Mouse (Mus musculus) regulatory T cell (primary cell): ENCODE data around the gene Hsf2.

Experiments
- in situ Hi-C: fragments of 300-600 bp; cut with MboI, MseI; formaldehyde crosslinking; loops from one replicate; pipeline ENCODE4 v1.15.1; 2025; ENCODE audit warnings: high pct_unique_total_duplicates

Gene Hsf2

DNA sequence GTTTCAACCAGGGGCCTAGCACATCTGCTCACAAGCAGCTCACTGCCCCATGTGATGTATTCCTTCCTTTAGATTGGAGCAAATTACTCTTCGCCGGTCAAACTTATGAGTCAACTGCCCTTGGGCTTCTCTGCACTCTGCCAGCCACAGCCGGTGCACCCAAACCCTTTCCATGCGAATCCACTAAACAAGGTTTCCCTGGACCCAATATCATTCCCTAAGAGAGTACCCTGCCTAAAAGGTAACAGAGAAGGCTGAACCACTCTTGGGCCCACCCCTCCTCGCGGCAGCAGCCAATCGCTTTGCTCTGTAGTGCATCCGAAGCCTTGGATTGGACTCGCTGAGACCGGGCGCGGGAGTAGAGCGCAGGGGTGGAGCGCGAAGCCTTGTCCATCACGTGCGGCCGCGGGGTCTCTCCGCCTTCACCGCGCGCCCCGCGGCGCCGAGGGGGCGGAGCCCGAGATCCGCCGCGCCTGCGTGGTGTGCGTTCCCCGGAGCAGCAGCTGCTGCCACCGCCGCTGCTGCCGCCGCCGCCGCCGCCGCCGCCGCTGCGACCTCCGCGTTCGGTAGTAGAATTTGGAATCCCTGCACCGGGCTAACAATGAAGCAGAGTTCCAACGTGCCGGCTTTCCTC lies at the start of gene Hsf2:
Gene Hsf2 (plus strand): TSS at position 478 of the 634 bp plus-strand sequence.
- in situ Hi-C loops, result loop anchor here (10.0 kb wide), 1 partner anchor 249 kb away; no protein-coding TSS in a partner anchor

DNA sequence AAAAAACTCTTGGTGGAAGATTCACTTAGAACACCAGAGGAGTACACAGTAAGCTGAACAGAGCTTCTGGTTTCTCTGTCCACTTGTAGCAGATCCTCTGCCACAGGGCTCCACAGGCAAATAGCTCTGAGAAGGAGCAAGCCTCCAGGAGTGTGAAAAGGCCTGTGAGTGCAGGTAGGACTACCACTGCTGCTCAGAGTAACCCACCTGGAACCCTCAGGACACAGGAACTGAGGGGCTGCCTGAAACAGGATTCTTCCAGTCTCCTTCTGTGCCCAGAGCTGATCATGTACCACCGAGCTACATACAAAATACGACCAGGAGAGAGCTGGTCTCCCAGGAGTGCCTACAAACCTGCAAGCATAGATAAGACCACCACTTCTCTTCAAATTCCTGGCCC lies 48.3 kb upstream of the Hsf2 start:
- in situ Hi-C loops, result loop anchor here (5.0 to 25.0 kb wide), 3 partner anchors 784 to 1574 kb away; partner anchors contain the start of gene AW822073

DNA sequence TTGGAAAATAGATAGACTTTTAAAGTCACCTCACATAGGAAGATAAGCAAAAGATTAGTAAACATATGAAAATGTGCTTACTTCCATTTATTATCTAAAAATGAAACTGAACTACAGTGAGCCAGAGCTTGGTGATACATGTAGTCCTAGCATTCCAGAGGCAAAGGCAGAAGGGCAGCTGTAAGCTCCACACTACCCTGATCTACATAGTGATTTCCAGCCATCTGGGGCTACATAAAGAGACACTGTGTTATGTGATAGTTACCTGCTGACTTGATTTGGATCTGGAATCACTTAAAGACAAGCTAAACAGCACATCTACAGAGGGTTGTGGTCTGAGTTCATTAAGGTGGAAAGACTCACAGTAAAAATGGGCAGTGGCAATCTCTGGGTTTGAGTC lies 45.1 kb upstream of the Hsf2 start:
- in situ Hi-C loops, result loop anchor here (25.0 kb wide), 2 partner anchors 1346 to 1571 kb away; no protein-coding TSS in a partner anchor

DNA sequence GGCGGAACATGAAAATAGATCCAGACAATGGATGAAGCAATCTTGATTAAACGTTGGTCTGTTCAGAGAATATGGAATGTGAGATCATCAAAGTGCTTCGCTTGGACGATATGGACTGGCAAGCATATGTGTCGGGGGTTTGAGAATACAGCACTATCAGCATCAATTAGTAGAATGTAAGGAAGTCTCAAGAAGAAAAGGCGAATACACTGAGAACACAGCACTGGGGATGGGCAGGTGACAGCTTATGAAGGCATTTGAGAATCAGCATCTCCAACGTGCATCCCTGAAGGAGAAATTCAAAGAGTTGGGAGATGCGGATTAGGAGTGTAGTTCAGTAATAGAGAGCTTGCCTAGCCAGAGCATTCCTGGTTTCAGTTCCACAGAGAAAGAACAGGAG lies 41.8 kb upstream of the Hsf2 start:
- in situ Hi-C loops, result loop anchor here (25.0 kb wide), 2 partner anchors 1343 to 1568 kb away; no protein-coding TSS in a partner anchor

DNA sequence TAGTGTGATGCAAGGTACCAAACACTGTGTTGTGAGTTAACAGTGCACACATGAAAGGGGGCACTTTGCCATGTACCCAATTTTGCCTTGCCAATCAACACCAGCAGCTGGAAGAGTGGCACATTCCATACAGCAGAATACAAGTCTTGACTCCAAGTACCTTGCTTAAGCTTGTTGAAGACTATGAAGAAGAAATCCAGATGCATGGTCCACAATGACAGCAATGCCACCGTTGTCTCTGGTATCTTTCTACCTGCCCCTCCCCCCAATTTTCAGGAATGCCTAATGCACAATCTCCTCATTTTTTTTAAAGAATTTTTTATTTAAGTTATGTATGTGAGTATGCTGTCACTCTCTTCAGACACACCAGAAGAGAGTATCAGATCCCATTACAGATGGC lies 40.5 kb upstream of the Hsf2 start:
- in situ Hi-C loops, result loop anchor here (5.0 to 25.0 kb wide), 3 partner anchors 1073 to 1567 kb away; no protein-coding TSS in a partner anchor

DNA sequence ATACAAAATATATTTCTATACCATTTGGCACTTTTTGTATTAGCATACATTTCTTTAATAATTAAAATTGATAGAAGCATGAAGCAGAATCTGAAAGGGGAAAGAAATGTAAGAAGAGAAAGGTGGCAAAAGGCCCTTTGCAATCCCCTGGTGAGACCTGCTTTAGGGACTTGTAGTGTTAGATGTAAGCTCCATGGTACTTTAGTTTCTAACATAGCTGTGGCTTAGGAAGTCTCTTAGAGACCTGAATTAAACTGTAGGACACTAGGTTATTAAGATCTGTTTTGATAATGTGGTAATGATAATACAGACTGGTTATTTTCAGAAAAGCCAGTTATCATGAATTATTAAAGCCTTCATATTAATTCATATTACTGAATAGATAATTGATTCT lies 38.5 kb upstream of the Hsf2 start:
- in situ Hi-C loops, result loop anchor here (5.0 to 25.0 kb wide), 3 partner anchors 1075 to 1565 kb away; no protein-coding TSS in a partner anchor

DNA sequence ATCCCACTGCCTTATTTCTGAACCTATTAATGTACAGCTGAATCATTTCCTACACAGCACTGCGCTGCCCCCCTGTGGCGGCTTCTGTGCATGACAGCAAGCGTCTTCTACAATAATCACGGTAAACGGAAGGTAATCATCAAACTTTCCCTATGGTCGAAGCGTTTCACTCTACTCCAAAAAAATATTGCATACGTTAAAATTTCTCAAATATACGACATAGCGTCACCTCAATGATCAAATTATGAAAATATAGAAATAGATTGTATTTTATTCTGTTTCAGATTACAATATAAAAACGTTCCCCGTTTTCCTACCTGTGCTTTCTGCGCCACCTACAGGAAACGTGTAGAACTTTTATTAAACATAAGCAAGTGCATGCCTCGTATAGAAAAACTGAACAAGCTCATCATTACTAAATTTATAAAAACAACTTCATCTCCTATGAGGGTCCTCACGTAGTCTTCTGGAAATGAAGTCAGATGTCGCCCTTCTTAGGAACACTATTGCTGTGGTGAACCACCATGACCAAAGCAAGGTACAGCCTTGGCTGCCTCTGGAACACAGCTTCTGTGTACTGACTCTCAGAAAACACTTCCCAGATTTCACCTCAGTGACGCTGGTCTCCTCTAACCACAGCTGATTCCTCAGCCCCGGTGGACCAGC lies 38.0 kb upstream of the Hsf2 start:
- in situ Hi-C loops, result loop anchor here (5.0 to 25.0 kb wide), 3 partner anchors 1076 to 1564 kb away; no protein-coding TSS in a partner anchor

DNA sequence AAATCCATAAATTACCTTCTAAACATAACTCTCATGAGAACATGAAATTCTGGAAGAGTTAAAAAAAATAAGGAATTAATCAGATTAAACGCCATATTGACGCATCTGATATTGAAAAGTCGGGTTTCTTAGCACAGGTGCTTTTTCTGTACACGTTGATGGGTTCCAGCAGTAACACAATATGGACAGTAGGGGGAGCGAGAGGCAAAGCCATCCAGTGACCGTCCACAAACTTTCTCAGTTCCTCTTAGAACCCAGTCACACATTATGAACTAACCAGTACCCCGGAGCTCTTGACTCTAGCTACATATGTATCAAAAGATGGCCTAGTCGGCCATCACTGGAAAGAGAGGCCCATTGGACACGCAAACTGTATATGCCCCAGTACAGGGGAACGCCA lies 22.9 kb upstream of the Hsf2 start:
- in situ Hi-C loops, result loop anchor here (5.0 to 10.0 kb wide), 3 partner anchors 104 to 374 kb away; no protein-coding TSS in a partner anchor

DNA sequence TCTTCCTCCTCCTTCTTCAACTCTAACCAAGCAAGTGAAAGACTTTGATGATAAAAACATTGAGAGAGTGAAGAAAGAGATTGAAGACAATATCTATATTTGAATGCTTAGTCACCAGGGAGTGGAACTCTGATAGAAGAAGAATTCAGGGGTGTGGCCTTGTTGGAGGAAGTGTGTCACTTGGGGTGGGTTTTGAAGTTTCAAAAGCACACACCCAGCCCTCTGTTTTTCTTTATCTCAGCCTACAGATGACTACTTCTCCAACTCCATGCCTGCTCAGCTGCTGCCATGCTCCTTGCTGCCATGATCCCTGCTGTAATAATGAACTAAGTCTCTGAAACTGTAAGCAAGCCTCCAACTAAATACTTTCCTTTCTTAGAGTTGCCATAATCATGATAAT lies 20.4 kb upstream of the Hsf2 start:
- in situ Hi-C loops, result loop anchor here (10.0 kb wide), 1 partner anchor 259 kb away; no protein-coding TSS in a partner anchor

DNA sequence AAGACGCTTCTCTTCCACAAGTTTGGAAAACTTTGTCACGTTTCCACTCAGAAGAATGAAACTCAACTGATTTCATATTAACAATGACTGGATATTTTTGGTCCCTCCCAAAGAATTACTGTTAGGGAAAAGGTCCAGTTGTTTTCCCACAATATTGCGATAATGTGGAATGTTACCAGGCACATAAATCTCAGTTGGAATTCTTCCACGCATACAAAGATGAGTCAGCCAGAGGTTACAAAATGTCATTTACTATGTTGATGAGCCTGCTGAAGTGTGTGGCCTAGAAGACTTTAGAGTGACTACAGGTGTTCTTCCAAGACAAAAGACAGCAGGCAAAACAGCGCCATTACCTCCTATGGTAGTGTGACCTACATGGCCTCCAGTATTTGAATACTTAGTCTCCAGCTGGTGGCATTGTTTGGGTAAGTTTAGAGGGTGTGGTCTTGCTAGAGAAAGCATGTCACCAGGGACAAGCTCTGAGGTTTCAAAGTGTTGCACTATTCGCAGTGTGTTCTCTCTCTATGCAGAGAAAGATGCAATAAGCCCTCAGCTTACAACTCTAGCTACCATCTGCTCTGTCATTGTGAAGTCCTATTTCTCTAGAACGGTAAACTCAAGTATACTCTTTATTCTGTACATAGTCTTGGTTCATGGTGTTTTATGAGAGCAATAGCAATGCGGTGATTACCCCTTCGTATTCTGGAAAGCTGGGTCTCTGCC lies 8.9 kb upstream of the Hsf2 start:
- in situ Hi-C loops, result no loop called here

DNA sequence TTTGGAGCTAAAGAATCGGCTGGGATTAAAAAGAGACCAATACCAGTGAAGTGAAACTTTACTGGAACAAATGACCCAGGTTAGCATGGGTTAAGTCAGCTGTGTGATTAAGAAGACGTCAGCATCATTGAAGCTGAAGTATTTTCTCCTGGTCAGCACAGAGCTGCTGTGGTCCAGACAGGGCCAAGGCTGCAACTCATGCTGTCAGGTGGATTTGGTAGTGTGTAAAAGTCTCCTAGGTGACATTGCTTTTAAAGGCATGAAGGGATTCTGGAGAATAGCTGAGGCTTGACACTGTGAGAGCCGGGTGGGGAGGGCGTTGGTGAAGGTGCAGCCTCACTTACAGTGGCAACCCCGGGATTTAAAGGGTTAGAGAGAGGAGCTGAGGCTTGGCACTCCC lies 4.5 kb upstream of the Hsf2 start:
- in situ Hi-C loops, result loop anchor here (10.0 kb wide), 1 partner anchor 253 kb away; no protein-coding TSS in a partner anchor

DNA sequence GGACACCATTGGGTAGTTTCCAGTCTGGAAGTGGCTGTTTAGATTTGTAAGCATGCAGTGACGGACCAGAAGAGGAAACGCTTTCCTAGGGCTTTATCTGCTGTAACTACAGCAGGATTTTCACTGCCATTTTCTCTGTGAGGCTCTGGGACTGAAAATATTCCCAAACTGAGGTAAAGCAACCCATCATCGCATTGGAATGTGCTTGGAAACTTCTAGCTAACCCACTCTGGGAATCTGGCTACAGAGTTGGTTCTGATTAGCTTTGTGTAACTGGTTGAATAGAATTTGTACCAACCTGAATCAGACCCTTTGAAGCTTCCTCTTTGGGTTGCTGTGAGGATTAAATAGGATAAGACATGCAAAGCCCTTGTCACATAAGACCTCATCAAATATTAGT lies 1.4 kb upstream of the Hsf2 start:
- in situ Hi-C loops, result loop anchor here (10.0 kb wide), 1 partner anchor 250 kb away; no protein-coding TSS in a partner anchor

DNA sequence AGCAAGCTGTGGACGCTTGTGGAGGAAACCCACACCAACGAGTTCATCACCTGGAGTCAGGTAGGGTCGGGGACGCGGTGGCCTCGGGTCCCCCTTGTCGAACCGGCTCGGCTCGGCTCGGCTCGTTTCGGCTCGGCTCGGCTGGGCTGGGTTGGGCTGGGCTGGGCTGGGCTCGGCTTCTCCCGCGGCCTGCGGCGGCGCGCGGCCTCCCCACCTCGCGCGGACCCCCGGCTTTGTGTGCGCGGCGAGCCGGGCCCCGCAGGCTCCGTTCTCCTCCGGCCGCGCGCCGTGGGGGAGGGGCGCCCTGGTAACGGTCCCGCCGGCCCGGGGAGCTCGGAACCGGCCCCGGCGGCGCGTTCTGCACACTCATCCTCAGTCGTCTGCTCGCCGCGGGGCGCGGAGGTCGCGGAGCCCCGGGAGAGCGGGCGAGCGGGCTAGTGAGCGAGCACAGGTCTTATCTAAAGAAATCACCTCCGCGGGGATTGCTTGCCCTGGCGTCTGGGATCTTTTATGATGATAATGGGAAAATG lies 422 bp downstream of the Hsf2 start:
- in situ Hi-C loops, result loop anchor here (10.0 kb wide), 1 partner anchor 248 kb away; no protein-coding TSS in a partner anchor

DNA sequence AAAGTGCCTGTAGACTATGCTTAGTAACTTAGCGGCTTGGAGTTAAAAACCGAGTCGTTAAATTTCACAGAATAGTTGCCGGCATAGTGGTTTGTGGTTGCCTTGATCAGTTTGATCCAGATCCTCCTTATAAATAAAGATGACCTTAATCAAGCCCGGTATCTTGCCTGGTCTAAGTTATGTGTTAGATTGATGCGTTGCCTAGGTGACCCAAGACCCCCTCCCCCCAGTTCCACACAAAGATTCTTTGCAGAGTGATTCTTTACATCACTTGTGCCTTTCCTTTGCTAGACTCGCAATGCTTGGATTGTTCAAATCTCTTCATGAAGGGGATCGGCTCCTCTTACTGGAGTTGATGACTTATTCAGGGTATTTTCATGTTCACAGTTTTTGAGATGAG lies 1.0 kb downstream of the Hsf2 start:
- in situ Hi-C loops, result loop anchor here (10.0 kb wide), 1 partner anchor 248 kb away; no protein-coding TSS in a partner anchor

DNA sequence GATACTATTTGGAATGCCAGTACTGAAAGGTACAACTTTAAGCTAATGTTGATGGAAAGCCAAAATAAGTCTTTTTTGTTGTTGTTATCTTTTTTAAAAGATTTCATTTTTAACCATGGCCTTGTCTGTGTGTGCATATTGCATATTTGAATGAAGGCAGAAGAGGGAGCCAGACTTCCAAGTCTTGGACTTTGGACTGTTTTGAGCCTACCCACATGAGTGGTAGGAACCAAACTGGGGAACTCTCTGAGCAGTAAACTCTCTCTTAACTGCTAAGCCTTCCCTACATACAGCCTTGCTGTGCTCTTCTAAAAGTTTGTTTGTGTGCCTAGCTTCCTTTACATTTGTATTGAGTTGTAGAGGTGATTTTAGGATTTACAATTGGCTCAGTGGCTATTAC lies 2.4 kb downstream of the Hsf2 start:
- in situ Hi-C loops, result loop anchor here (10.0 kb wide), 1 partner anchor 246 kb away; no protein-coding TSS in a partner anchor

DNA sequence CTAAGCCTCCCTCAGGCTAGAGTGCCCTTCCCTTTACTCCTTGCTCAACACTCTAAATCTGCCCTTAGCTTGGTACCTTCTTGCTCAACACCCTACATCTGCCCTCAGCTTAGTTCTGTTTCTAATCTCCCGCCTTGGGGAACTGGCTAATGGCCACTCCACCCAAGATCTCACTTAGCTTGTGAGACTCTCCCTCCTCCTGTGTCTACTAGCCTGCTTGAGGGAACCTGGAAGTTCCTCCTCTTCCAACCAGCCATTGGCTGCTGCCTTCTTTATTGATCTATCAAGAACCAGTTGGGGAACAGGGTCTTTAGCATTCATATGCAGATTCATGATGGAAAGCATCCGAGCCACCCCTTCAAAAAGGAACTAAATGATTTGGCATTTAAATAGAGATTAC lies 5.9 kb downstream of the Hsf2 start:
- in situ Hi-C loops, result loop anchor here (5.0 kb wide), 1 partner anchor 35 kb away; no protein-coding TSS in a partner anchor

DNA sequence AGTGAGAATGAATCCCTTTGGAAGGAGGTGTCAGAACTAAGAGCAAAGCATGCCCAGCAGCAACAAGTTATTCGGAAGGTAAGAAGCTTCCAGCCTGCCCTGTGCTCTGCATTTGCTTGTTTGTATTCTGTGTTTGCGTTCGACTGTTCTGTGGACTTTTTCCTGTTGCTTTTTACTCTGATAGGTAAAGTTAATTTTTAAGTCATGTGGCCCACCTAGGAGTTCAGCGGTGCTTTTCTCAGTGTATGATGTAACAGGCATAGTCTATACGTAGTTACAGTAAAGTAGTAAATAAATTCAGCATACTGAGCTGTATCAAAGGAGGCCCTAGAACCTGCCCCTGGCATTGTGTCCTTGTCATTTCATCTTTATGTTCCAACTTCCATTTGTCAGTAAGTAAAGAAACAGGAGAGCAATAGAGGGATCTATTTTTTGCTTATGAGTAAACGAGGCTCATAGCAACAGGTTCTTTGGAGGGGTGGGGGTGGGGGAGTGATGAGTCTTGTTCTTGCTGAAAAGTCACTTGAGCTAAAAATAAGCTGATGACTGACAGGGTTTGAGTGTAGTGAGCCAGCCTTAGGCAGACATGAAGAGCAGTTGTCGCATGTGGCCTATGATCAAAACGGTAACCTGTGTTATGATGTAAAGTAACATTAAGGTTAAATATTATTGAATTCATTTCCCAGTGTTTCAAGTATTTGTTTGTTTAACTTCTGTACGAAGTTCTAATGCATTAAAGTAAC lies 13.4 kb downstream of the Hsf2 start:
- in situ Hi-C loops, result loop anchor here (25.0 kb wide), 1 partner anchor 963 kb away; no protein-coding TSS in a partner anchor

DNA sequence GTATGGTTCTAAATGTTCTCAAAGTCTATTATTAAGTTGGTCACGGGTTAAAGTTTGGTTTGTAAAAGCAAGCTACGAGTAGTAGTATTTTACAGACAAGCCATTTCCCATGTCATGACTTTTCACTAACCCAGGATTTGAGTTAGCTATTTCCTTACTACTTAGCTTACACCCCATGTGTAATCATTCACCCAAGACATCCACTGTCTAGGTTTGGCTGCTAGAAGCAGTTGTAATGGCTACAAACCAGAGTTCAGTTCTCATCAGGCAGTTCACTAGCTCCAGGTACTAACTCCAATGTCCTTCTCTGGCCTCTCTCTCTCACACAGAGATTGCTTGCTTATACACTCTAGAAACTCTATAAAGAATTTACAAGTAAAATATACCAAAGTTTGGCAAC lies 28.4 kb downstream of the Hsf2 start:
- in situ Hi-C loops, result loop anchor here (25.0 kb wide), 1 partner anchor 948 kb away; no protein-coding TSS in a partner anchor

DNA sequence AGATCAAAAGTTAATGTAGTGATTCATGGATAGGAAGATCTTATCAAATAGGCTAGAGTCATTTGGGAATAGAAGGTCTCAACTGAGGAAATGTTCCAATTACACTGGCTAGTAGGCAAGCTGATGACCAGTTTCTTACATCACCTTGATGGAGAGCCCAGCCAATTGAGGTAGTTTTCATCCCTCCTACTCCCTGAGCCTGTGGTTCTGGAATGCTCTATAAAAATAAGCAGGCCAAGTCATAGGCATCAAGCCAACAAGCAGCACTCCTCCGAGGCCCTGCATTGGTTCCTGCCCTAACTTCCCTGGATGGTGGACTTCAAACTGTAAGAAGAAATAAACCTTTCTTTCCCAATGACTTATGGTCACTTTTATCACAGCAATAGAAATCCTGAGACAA lies 29.1 kb downstream of the Hsf2 start:
- in situ Hi-C loops, result loop anchor here (25.0 kb wide), 1 partner anchor 947 kb away; no protein-coding TSS in a partner anchor

DNA sequence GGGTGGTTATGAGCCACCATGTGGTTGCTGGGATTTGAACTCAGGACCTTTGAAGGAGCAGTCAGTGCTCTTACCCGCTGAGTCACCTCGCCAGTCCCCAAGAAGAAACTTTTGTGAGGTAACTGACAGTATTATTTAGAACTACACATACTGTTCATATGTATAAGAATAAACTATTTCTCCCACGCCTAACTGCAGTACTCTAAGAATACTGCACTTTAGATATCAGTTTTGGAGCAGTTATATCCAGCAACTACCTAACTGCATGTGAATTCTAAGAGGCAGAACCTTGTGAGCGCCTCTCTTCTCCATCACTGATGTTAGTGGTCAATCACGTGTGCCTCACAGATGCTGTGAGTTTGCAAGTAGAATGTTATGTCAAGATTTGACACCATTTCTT lies 40.3 kb downstream of the Hsf2 start:
- in situ Hi-C loops, result loop anchor here (5.0 kb wide), 1 partner anchor 34 kb away; no protein-coding TSS in a partner anchor
